Mouse (Mus musculus): ENCODE measurements around the gene Tomm7. TPM values are rescaled to one million over a fixed set of nuclear protein-coding genes. Genes with fewer than 3 reads are reported as not detected.

The Tomm7 gene
- total and polyA plus RNA-seq, 3 experiments = 52.1 to 110 (median 105) TPM

DNA sequence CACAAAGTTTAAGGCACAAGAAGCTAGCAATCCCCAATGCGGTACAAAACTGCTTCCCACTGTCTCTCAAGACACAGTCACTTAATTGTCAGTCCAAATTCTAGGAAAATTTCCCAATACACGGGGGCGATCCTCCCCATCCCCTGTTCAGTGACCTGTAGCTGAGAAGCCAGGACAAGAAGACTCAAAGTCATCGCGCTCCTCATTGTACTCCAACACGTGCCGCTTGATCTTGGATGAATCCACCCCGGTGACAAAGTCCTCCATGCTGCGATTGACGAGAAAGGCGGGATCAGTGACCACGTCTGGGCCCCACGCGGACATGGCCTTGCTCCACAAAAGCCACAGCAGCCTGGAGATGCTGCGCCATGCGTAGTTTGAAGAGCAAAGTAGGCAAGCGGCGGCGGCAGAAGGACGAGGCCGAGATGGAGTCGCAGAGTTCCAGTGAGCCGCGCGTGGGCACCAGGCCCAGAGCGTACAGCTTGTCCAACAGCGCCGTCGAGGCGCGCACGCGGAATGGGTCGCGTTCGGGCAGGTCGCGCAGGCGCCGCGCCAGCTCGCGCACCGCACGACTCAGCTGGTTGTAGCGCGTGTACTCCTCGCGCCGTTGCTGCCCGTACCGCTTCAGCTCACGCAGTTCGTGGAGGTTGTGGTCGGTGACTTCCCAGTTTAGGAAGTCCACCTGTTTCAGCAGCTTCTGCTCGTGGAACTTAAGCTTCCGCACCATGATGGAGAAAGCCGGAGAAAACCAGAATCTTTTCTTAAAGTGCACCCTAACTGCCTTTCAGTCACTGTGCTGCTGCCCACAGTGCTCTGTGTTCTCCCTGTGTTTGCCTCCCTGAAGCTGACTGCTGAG, 12.8 kb downstream of the Tomm7 start:
- no peak for TF ChIP-seq EP300 (IDR thresholded peaks at IDR 0.05; ENCODE audit: insufficient read depth, low read depth, low read length)
- no peak for TF ChIP-seq CTCF (IDR thresholded peaks at IDR 0.05)
- TF ChIP-seq POLR2A (IDR thresholded peaks at IDR 0.05; ENCODE audit: insufficient read depth, low read depth, low read length) = no peak
- Histone ChIP-seq H3K36me3 (ENCODE audit: control insufficient read depth, insufficient read depth, low read length) (no peaks in the 10 kb centered on the region), H3K9ac (ENCODE audit: low read depth, low read length) (no peak overlapping the region), H3K4me3 (no peak overlapping the region), H3K4me1 (ENCODE audit: control insufficient read depth, insufficient read depth, low read length) (no peaks in the 10 kb centered on the region), H3K79me2 (replicated peaks; ENCODE audit: control insufficient read depth, insufficient read depth, low read length) (no peaks in the 10 kb centered on the region), H3K27ac (no peak overlapping the region), H3K27me3 (ENCODE audit: control insufficient read depth, insufficient read depth, low read length) (peaks cover 4% of the 10 kb centered on the region)
- peak; percentile 33 to 36 for DNase-seq
- WGBS = 32% methylated on average over 58 of the region's 58 CpGs
- intact Hi-C loops (cut with DNase I) = no loop called here

DNA sequence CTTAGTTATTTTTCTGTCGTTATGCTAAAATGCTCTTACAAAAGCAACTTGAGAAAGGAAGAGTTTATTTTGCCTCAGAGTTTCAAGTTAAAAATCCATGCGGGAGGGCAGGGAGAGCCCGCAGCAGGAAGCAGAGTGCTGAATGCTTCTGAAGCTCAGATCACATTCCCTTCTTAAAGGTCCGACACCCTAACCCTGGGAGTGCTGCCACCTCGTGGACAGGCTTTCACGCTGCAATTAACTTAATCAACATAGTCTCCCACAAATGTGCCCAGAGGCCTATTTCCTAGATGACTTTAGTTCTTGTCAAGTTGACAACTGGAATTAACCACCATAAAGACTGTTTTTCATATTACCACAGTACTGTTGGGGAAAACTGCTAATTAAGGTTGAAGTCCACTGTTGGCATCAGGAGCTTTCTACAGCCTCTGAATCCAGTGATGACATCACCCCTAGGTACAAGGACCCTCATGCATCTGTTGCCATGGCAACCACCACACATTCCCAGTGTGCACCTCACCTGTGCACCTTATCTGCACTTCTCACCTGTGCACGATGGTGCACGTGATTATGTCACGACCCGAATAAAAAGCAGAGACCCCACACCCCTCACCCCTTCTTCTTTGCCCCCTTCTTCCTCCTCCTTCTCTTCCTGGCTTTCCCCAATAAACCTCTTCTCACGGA, 17.5 kb downstream of the Tomm7 start:
- WGBS = 34% methylated on average over 11 of the region's 11 CpGs
- no peaks in the 10 kb centered on the region for H3K36me3 ChIP-seq (ENCODE audit: control insufficient read depth, insufficient read depth, low read length)
- no peak overlapping the region for H3K27ac ChIP-seq
- peaks cover 4% of the 10 kb centered on the region for H3K27me3 ChIP-seq (ENCODE audit: control insufficient read depth, insufficient read depth, low read length)
- no peak overlapping the region for H3K4me3 ChIP-seq
- no peaks in the 10 kb centered on the region for H3K4me1 ChIP-seq (ENCODE audit: control insufficient read depth, insufficient read depth, low read length)
- no peak overlapping the region for H3K9ac ChIP-seq (ENCODE audit: low read depth, low read length)
- intact Hi-C loops (cut with DNase I) = no loop called here
- H3K79me2 ChIP-seq (replicated peaks; ENCODE audit: control insufficient read depth, insufficient read depth, low read length) = no peaks in the 10 kb centered on the region
- TF ChIP-seq EP300 (IDR thresholded peaks at IDR 0.05; ENCODE audit: insufficient read depth, low read depth, low read length) (no peak), CTCF (IDR thresholded peaks at IDR 0.05) (peak; percentile 93), POLR2A (IDR thresholded peaks at IDR 0.05; ENCODE audit: insufficient read depth, low read depth, low read length) (no peak)
- DNase-seq = peak; percentile 37 to 79

DNA sequence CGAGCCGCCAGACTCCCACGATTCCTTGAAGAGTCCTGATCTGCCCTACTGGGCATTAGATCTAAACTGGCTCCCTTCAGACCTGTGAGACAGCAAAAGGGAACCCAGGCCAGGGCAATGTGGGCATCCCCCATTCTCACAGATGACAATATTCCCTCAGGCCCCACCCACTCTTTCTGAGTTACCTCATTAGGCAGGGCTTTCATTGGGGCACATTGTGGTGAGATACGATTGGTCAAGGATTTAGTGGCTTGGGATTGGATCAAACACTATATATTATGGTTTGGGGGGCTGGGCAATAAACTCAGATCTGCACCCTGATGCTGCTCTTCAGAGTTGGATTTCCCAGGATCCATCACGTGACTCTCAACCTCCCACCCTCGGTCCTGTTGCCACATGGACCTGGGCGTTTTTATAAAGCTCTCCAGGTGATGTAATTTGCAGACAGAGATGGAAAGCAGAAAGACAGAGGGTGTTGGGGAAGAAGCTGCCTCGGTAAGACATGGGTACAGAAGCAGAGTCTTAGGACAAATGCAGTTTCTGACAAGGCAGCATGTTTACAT, 19.7 kb downstream of the Tomm7 start:
- intact Hi-C loops (cut with DNase I) = no loop called here
- H3K36me3 ChIP-seq (ENCODE audit: control insufficient read depth, insufficient read depth, low read length) = no peaks in the 10 kb centered on the region
- no peaks in the 10 kb centered on the region for H3K27me3 ChIP-seq (ENCODE audit: control insufficient read depth, insufficient read depth, low read length)
- no peak for DNase-seq
- TF ChIP-seq EP300 (IDR thresholded peaks at IDR 0.05; ENCODE audit: insufficient read depth, low read depth, low read length) (no peak), CTCF (IDR thresholded peaks at IDR 0.05) (no peak), POLR2A (IDR thresholded peaks at IDR 0.05; ENCODE audit: insufficient read depth, low read depth, low read length) (no peak)
- H3K4me3 ChIP-seq = no peak overlapping the region
- H3K79me2 ChIP-seq (replicated peaks; ENCODE audit: control insufficient read depth, insufficient read depth, low read length) = no peaks in the 10 kb centered on the region
- no peak overlapping the region for H3K27ac ChIP-seq
- no peak overlapping the region for H3K9ac ChIP-seq (ENCODE audit: low read depth, low read length)
- WGBS = 73% methylated on average over 8 of the region's 8 CpGs
- no peaks in the 10 kb centered on the region for H3K4me1 ChIP-seq (ENCODE audit: control insufficient read depth, insufficient read depth, low read length)

DNA sequence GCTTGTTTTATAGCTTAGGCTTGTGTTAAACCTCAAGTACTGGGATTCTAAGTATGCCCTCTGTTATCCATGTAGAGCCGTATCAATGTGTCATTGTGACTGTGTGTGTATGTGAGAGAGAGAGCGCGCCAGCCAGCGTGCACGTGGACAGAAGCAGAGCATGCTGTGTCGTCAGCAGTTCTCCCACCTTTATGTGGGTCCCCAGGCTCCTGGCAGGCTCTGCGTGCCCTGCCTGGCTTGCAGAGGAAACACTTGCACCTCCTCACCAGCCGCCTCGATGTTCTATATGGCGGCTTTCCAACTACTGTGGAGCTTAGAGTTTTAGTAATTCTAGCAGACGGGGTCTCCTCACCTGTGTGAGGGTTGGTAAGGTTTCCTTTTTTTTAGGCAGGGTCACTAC, 21.7 kb downstream of the Tomm7 start:
- intact Hi-C loops (cut with DNase I) = no loop called here
- DNase-seq = no peak
- Histone ChIP-seq H3K27ac (no peak overlapping the region), H3K79me2 (replicated peaks; ENCODE audit: control insufficient read depth, insufficient read depth, low read length) (no peaks in the 10 kb centered on the region), H3K36me3 (ENCODE audit: control insufficient read depth, insufficient read depth, low read length) (no peaks in the 10 kb centered on the region), H3K9ac (ENCODE audit: low read depth, low read length) (no peak overlapping the region), H3K4me3 (no peak overlapping the region), H3K27me3 (ENCODE audit: control insufficient read depth, insufficient read depth, low read length) (no peaks in the 10 kb centered on the region), H3K4me1 (ENCODE audit: control insufficient read depth, insufficient read depth, low read length) (no peaks in the 10 kb centered on the region)
- 58% methylated on average over 11 of the region's 11 CpGs for WGBS
- TF ChIP-seq CTCF (IDR thresholded peaks at IDR 0.05) (no peak), EP300 (IDR thresholded peaks at IDR 0.05; ENCODE audit: insufficient read depth, low read depth, low read length) (no peak), POLR2A (IDR thresholded peaks at IDR 0.05; ENCODE audit: insufficient read depth, low read depth, low read length) (no peak)

DNA sequence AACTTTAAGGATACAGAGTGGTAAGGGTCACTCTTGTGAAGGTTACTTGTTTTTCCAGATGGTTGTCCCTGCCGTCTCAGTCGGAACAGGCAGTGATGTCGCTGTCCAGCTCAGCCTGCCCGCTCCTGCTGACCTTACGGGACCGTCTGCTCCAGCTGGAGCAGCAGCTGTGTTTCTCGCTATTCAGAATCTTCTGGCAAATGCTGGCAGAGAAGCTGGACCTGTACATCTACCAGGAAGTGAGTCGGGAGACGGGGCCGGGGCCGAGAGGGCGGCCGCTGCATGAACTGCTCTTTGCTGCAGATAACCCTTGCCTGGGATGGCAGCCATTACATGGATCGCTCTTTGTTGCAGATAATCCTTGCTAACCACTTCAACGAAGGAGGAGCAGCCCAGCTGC, 27.3 kb downstream of the Tomm7 start:
- Histone ChIP-seq H3K4me3 (no peak overlapping the region), H3K27me3 (ENCODE audit: control insufficient read depth, insufficient read depth, low read length) (no peaks in the 10 kb centered on the region), H3K9ac (ENCODE audit: low read depth, low read length) (no peak overlapping the region), H3K27ac (no peak overlapping the region), H3K4me1 (ENCODE audit: control insufficient read depth, insufficient read depth, low read length) (no peaks in the 10 kb centered on the region), H3K79me2 (replicated peaks; ENCODE audit: control insufficient read depth, insufficient read depth, low read length) (no peaks in the 10 kb centered on the region), H3K36me3 (ENCODE audit: control insufficient read depth, insufficient read depth, low read length) (no peaks in the 10 kb centered on the region)
- WGBS = 78% methylated on average over 15 of the region's 15 CpGs
- intact Hi-C loops (cut with DNase I) = no loop called here
- no peak for DNase-seq
- TF ChIP-seq CTCF (IDR thresholded peaks at IDR 0.05) (no peak), POLR2A (IDR thresholded peaks at IDR 0.05; ENCODE audit: insufficient read depth, low read depth, low read length) (no peak), EP300 (IDR thresholded peaks at IDR 0.05; ENCODE audit: insufficient read depth, low read depth, low read length) (no peak)

Measured in heart, adult 2 months (tissue).